Mouse (Mus musculus) heart, adult 2 months (tissue): ENCODE data around the gene Camta1.

Source experiments
- CTCF ChIP-seq: fragments of 200-600 bp; IDR thresholded peaks from 2 replicates; pipeline ENCODE4 v1.8.1; 2022; ENCODE audit warnings: antibody characterized with exemption, mild to moderate bottlenecking, moderate library complexity
- EP300 ChIP-seq: fragments of 200-500 bp; IDR thresholded peaks from 2 replicates; pipeline ENCODE4 v1.6.1; 2011; ENCODE audit warnings: low read depth, low read length, control low read depth; ENCODE audit not compliant: insufficient read depth
- POLR2A ChIP-seq: fragments of 200-500 bp; IDR thresholded peaks from 2 replicates; pipeline ENCODE4 v1.6.1; 2011; ENCODE audit warnings: mild to moderate bottlenecking, low read depth, low read length, control low read depth; ENCODE audit not compliant: insufficient read depth

- TF ChIP-seq POLR2A (no peak), CTCF (no peak), EP300 (no peak)
Measured at GRCm38 (mm10) chr4:151243445-151243844, 618.2 kb downstream of the Camta1 start.
